Mouse (Mus musculus): Measurements from ENCODE around the gene Prrt4. TPM values are rescaled to one million over a fixed set of nuclear protein-coding genes. Genes with fewer than 3 reads are reported as not detected.
"Not testable (repeated sequence)": the region's sequence is repeated elsewhere in the genome, so short reads cannot be mapped to it uniquely, and the experiment has no call there.

Gene Prrt4
- 1.6 and 1.8 TPM in 2 replicates for polyA plus RNA-seq (2014; fragmentation: Nextera tagmentation; extraction: Ambion mirVana)

- Histone ChIP-seq H3K9me3 (replicated peaks; ENCODE audit: control insufficient read depth, low read length) (no peaks in the 10 kb centered on the region), H3K27ac (ENCODE audit: low read depth, low read length) (no peak within 1 kb of the TSS), H3K36me3 (ENCODE audit: control insufficient read depth, insufficient read depth, low read length) (no peaks in the 10 kb centered on the region), H3K4me1 (ENCODE audit: control insufficient read depth, insufficient read depth, low read length) (peaks cover 14% of the 10 kb centered on the region), H3K9ac (ENCODE audit: low read depth, low read length) (peak within 1 kb of the TSS; percentile 77), H3K27me3 (ENCODE audit: control insufficient read depth, insufficient read depth, low read length) (peaks cover 48% of the 10 kb centered on the region), H3K4me2 (peak within 1 kb of the TSS; percentile 96), H3K4me3 (ENCODE audit: low read depth, low read length) (peak within 1 kb of the TSS; percentile 64)
- peak; percentile 55; the same call in 1 of the 2 replicates for ATAC-seq (replicated peaks; ENCODE audit: insufficient number of reproducible peaks, low FRiP score, low TSS enrichment)
- 1% methylated on average over 79 of the region's 79 CpGs for WGBS (ENCODE audit: insufficient replicate concordance)
Measured at GRCm38 (mm10) chr6:29178888-29179658, at the start of gene Prrt4. Prrt4 (minus strand) TSS chr6:29179584.

GRCm38 (mm10) chr6:29217717-29218116 is 38.3 kb upstream of the Prrt4 start:
- H3K9me3 ChIP-seq (replicated peaks; ENCODE audit: control insufficient read depth, low read length); H3K4me1 ChIP-seq (ENCODE audit: control insufficient read depth, insufficient read depth, low read length); H3K9ac ChIP-seq (ENCODE audit: low read depth, low read length); H3K4me3 ChIP-seq (ENCODE audit: low read depth, low read length); H3K4me2 ChIP-seq; H3K27ac ChIP-seq (ENCODE audit: low read depth, low read length); H3K36me3 ChIP-seq (ENCODE audit: control insufficient read depth, insufficient read depth, low read length); ATAC-seq (replicated peaks; ENCODE audit: insufficient number of reproducible peaks, low FRiP score, low TSS enrichment): not testable (repeated sequence)
- peaks cover 15% of the 10 kb centered on the region for H3K27me3 ChIP-seq (ENCODE audit: control insufficient read depth, insufficient read depth, low read length)
- 79% methylated on average over 1 of the region's 3 CpGs for WGBS (ENCODE audit: insufficient replicate concordance)

- no peak within 1 kb of the TSS for H3K27ac ChIP-seq (ENCODE audit: low read depth, low read length)
- peak within 1 kb of the TSS; percentile 94 for H3K4me2 ChIP-seq
- H3K9ac ChIP-seq (ENCODE audit: low read depth, low read length), result peak within 1 kb of the TSS; percentile 79
- H3K27me3 ChIP-seq (ENCODE audit: control insufficient read depth, insufficient read depth, low read length), result peaks cover 15% of the 10 kb centered on the region
- no peaks in the 10 kb centered on the region for H3K36me3 ChIP-seq (ENCODE audit: control insufficient read depth, insufficient read depth, low read length)
- WGBS (ENCODE audit: insufficient replicate concordance), result under 1% methylated on average over 56 of the region's 56 CpGs
- peak within 1 kb of the TSS; percentile 79 for H3K4me3 ChIP-seq (ENCODE audit: low read depth, low read length)
- no peaks in the 10 kb centered on the region for H3K9me3 ChIP-seq (replicated peaks; ENCODE audit: control insufficient read depth, low read length)
- H3K4me1 ChIP-seq (ENCODE audit: control insufficient read depth, insufficient read depth, low read length), result peaks cover 17% of the 10 kb centered on the region
- ATAC-seq (replicated peaks; ENCODE audit: insufficient number of reproducible peaks, low FRiP score, low TSS enrichment), result peak; percentile 87
Measured at GRCm38 (mm10) chr6:29215881-29216501, 36.6 kb upstream of the Prrt4 start, which contains the start of gene Impdh1. Impdh1 (minus strand) TSS chr6:29216364.

- Histone ChIP-seq H3K9me3 (replicated peaks; ENCODE audit: control insufficient read depth, low read length) (no peaks in the 10 kb centered on the region), H3K27me3 (ENCODE audit: control insufficient read depth, insufficient read depth, low read length) (peaks cover 15% of the 10 kb centered on the region), H3K36me3 (ENCODE audit: control insufficient read depth, insufficient read depth, low read length) (no peaks in the 10 kb centered on the region), H3K4me3 (ENCODE audit: low read depth, low read length) (peak overlapping the region; percentile 79), H3K4me1 (ENCODE audit: control insufficient read depth, insufficient read depth, low read length) (peaks cover 17% of the 10 kb centered on the region), H3K9ac (ENCODE audit: low read depth, low read length) (no peak overlapping the region), H3K4me2 (peak overlapping the region; percentile 94), H3K27ac (ENCODE audit: low read depth, low read length) (no peak overlapping the region)
- no peak for ATAC-seq (replicated peaks; ENCODE audit: insufficient number of reproducible peaks, low FRiP score, low TSS enrichment)
- WGBS (ENCODE audit: insufficient replicate concordance), result 16% methylated on average over 9 of the region's 9 CpGs
Measured at GRCm38 (mm10) chr6:29215181-29215580, 35.8 kb upstream of the Prrt4 start.

GRCm38 (mm10) chr6:29214776-29215175 is 35.4 kb upstream of the Prrt4 start:
- H3K4me1 ChIP-seq (ENCODE audit: control insufficient read depth, insufficient read depth, low read length), result peaks cover 17% of the 10 kb centered on the region
- H3K36me3 ChIP-seq (ENCODE audit: control insufficient read depth, insufficient read depth, low read length), result no peaks in the 10 kb centered on the region
- 40% methylated on average over 5 of the region's 5 CpGs for WGBS (ENCODE audit: insufficient replicate concordance)
- no peaks in the 10 kb centered on the region for H3K9me3 ChIP-seq (replicated peaks; ENCODE audit: control insufficient read depth, low read length)
- no peak overlapping the region for H3K4me3 ChIP-seq (ENCODE audit: low read depth, low read length)
- H3K9ac ChIP-seq (ENCODE audit: low read depth, low read length), result no peak overlapping the region
- peak overlapping the region; percentile 94; the same call in 1 of the 2 replicates for H3K4me2 ChIP-seq
- no peak for ATAC-seq (replicated peaks; ENCODE audit: insufficient number of reproducible peaks, low FRiP score, low TSS enrichment)
- H3K27ac ChIP-seq (ENCODE audit: low read depth, low read length), result no peak overlapping the region
- peaks cover 15% of the 10 kb centered on the region for H3K27me3 ChIP-seq (ENCODE audit: control insufficient read depth, insufficient read depth, low read length)

GRCm38 (mm10) chr6:29214245-29214644 is 34.9 kb upstream of the Prrt4 start:
- Histone ChIP-seq H3K4me1 (ENCODE audit: control insufficient read depth, insufficient read depth, low read length) (peaks cover 17% of the 10 kb centered on the region), H3K36me3 (ENCODE audit: control insufficient read depth, insufficient read depth, low read length) (no peaks in the 10 kb centered on the region), H3K9ac (ENCODE audit: low read depth, low read length) (no peak overlapping the region), H3K4me3 (ENCODE audit: low read depth, low read length) (no peak overlapping the region), H3K4me2 (0 out of 2 replicates have a peak overlapping the region, but pooled peaks have one; percentile 27), H3K9me3 (replicated peaks; ENCODE audit: control insufficient read depth, low read length) (no peaks in the 10 kb centered on the region), H3K27me3 (ENCODE audit: control insufficient read depth, insufficient read depth, low read length) (peaks cover 15% of the 10 kb centered on the region), H3K27ac (ENCODE audit: low read depth, low read length) (no peak overlapping the region)
- WGBS (ENCODE audit: insufficient replicate concordance), result 7% methylated on average over 1 of the region's 1 CpGs
- ATAC-seq (replicated peaks; ENCODE audit: insufficient number of reproducible peaks, low FRiP score, low TSS enrichment), result no peak

- H3K4me3 ChIP-seq (ENCODE audit: low read depth, low read length), result no peak overlapping the region
Measured at GRCm38 (mm10) chr6:29213436-29213835, 34.1 kb upstream of the Prrt4 start.

GRCm38 (mm10) chr6:29211806-29212492 is 32.6 kb upstream of the Prrt4 start:
- Histone ChIP-seq H3K9ac (ENCODE audit: low read depth, low read length) (peak overlapping the region; percentile 76), H3K9me3 (replicated peaks; ENCODE audit: control insufficient read depth, low read length) (no peaks in the 10 kb centered on the region), H3K27me3 (ENCODE audit: control insufficient read depth, insufficient read depth, low read length) (peaks cover 15% of the 10 kb centered on the region), H3K27ac (ENCODE audit: low read depth, low read length) (peak overlapping the region; percentile 47; the same call in 1 of the 2 replicates), H3K4me2 (peak overlapping the region; percentile 95), H3K36me3 (ENCODE audit: control insufficient read depth, insufficient read depth, low read length) (no peaks in the 10 kb centered on the region), H3K4me1 (ENCODE audit: control insufficient read depth, insufficient read depth, low read length) (peaks cover 17% of the 10 kb centered on the region), H3K4me3 (ENCODE audit: low read depth, low read length) (peak overlapping the region; percentile 70)
- peak; percentile 78 for ATAC-seq (replicated peaks; ENCODE audit: insufficient number of reproducible peaks, low FRiP score, low TSS enrichment)
- under 1% methylated on average over 46 of the region's 66 CpGs for WGBS (ENCODE audit: insufficient replicate concordance)

More at GRCm38 (mm10) chr6:29213436-29213835, 34.1 kb upstream of the Prrt4 start:
- Histone ChIP-seq H3K27ac (ENCODE audit: low read depth, low read length) (no peak overlapping the region), H3K36me3 (ENCODE audit: control insufficient read depth, insufficient read depth, low read length) (no peaks in the 10 kb centered on the region), H3K4me1 (ENCODE audit: control insufficient read depth, insufficient read depth, low read length) (peaks cover 17% of the 10 kb centered on the region), H3K9ac (ENCODE audit: low read depth, low read length) (no peak overlapping the region), H3K27me3 (ENCODE audit: control insufficient read depth, insufficient read depth, low read length) (peaks cover 15% of the 10 kb centered on the region), H3K4me2 (no peak overlapping the region), H3K9me3 (replicated peaks; ENCODE audit: control insufficient read depth, low read length) (no peaks in the 10 kb centered on the region)
- WGBS (ENCODE audit: insufficient replicate concordance), result 46% methylated on average over 5 of the region's 5 CpGs
- no peak for ATAC-seq (replicated peaks; ENCODE audit: insufficient number of reproducible peaks, low FRiP score, low TSS enrichment)

Measured in heart, embryonic 11.5 days (tissue).